Mouse (Mus musculus) liver, embryonic 15.5 days (tissue): ENCODE results near the gene Dyrk3. TPM values are rescaled to one million over a fixed set of nuclear protein-coding genes. Genes with fewer than 3 reads are reported as not detected.

Experiments
- ATAC-seq: fragments of 200-750 bp; cut with Nextera tagmentation; 2 replicates; pipeline ENCODE4 v1.8.0; 2017; ENCODE audit warnings: moderate number of reproducible peaks, mild to moderate bottlenecking, moderate library complexity; ENCODE audit not compliant: insufficient read depth
- H3K27ac ChIP-seq: fragments of 300-500 bp; sonication (generic); replicated peaks from 2 replicates; pipeline ENCODE4 v1.5.1; 2015; ENCODE audit warnings: mild to moderate bottlenecking, inconsistent platforms
- H3K27me3 ChIP-seq: fragments of 300-500 bp; sonication (generic); 2 replicates; pipeline ENCODE4 v1.6.1; 2015; ENCODE audit warnings: mild to moderate bottlenecking, inconsistent platforms
- H3K36me3 ChIP-seq: fragments of 300-500 bp; sonication (generic); replicated peaks from 2 replicates; pipeline ENCODE4 v1.6.1; 2015; ENCODE audit warnings: moderate library complexity, mild to moderate bottlenecking, inconsistent platforms
- H3K4me1 ChIP-seq: fragments of 300-500 bp; sonication (generic); replicated peaks from 2 replicates; pipeline ENCODE4 v1.6.1; 2015; ENCODE audit warnings: inconsistent platforms
- H3K4me2 ChIP-seq: fragments of 300-500 bp; sonication (generic); 2 replicates; pipeline ENCODE4 v1.6.1; 2015; ENCODE audit warnings: moderate library complexity, mild to moderate bottlenecking, inconsistent platforms
- H3K4me3 ChIP-seq: fragments of 300-500 bp; sonication (generic); replicated peaks from 2 replicates; pipeline ENCODE4 v1.5.1; 2015; ENCODE audit warnings: mild to moderate bottlenecking, inconsistent platforms
- H3K9ac ChIP-seq: fragments of 300-500 bp; sonication (generic); 2 replicates; pipeline ENCODE4 v1.6.1; 2015; ENCODE audit warnings: moderate library complexity, mild to moderate bottlenecking, inconsistent platforms
- H3K9me3 ChIP-seq: fragments of 300-500 bp; sonication (generic); replicated peaks from 2 replicates; pipeline ENCODE4 v1.6.1; 2016; ENCODE audit warnings: inconsistent platforms
- WGBS: fragments of 180-500 bp; shearing (Covaris S2); methylation state at CpG from one replicate; pipeline ENCODE4 v1.1.7; 2015; ENCODE audit warnings: mixed read lengths; ENCODE audit not compliant: insufficient replicate concordance; 5-methylcytosine and 5-hydroxymethylcytosine counted together
- polyA plus RNA-seq: library from polyadenylated mRNA; unstranded; fragments of >200 nt; fragmentation: Nextera tagmentation; extraction: Ambion mirVana; gene quantifications from 2 replicates; pipeline ENCODE4 v1.2.1, GENCODE M21; 2015

Gene Dyrk3
- polyA plus RNA-seq, 1 experiment from 2014 or later: 16.6 TPM

- Histone ChIP-seq H3K9ac (no peak overlapping the region), H3K4me1 (peaks cover 88% of the 10 kb centered on the region), H3K4me3 (no peak overlapping the region), H3K36me3 (no peaks in the 10 kb centered on the region), H3K9me3 (no peaks in the 10 kb centered on the region), H3K4me2 (no peak overlapping the region), H3K27me3 (peaks cover 23% of the 10 kb centered on the region), H3K27ac (no peak overlapping the region)
- no peak for ATAC-seq
- 49% methylated on average over 3 of the region's 3 CpGs for WGBS
Measured at GRCm38 (mm10) chr1:131092173-131092572, 46.0 kb downstream of the Dyrk3 start.

- no peak overlapping the region for H3K9ac ChIP-seq
- H3K9me3 ChIP-seq: no peaks in the 10 kb centered on the region
- H3K4me2 ChIP-seq: no peak overlapping the region
- ATAC-seq: no peak
- H3K27ac ChIP-seq: no peak overlapping the region
- H3K4me1 ChIP-seq: peaks cover 88% of the 10 kb centered on the region
- H3K27me3 ChIP-seq: peaks cover 16% of the 10 kb centered on the region
- no peak overlapping the region for H3K4me3 ChIP-seq
- WGBS: 69% methylated on average over 3 of the region's 3 CpGs
- no peaks in the 10 kb centered on the region for H3K36me3 ChIP-seq
Measured at GRCm38 (mm10) chr1:131091481-131091880, 46.7 kb downstream of the Dyrk3 start.

- Histone ChIP-seq H3K9me3 (no peaks in the 10 kb centered on the region), H3K36me3 (no peaks in the 10 kb centered on the region), H3K27me3 (peaks cover 10% of the 10 kb centered on the region; the same call in 1 of the 2 replicates), H3K27ac (no peak overlapping the region), H3K4me2 (no peak overlapping the region), H3K4me1 (peaks cover 88% of the 10 kb centered on the region), H3K9ac (no peak overlapping the region), H3K4me3 (no peak overlapping the region)
- no peak for ATAC-seq
- 55% methylated on average over 4 of the region's 4 CpGs for WGBS
Measured at GRCm38 (mm10) chr1:131090877-131091276, 47.3 kb downstream of the Dyrk3 start.

- H3K9ac ChIP-seq: no peak overlapping the region
- peak overlapping the region; percentile 38 for H3K4me2 ChIP-seq
- no peaks in the 10 kb centered on the region for H3K36me3 ChIP-seq
- H3K4me1 ChIP-seq: peaks cover 88% of the 10 kb centered on the region
- no peak for ATAC-seq
- peak overlapping the region; percentile 64 for H3K27ac ChIP-seq
- WGBS: 37% methylated on average over 5 of the region's 5 CpGs
- H3K9me3 ChIP-seq: no peaks in the 10 kb centered on the region
- peaks cover 4% of the 10 kb centered on the region; the same call in 1 of the 2 replicates for H3K27me3 ChIP-seq
- no peak overlapping the region for H3K4me3 ChIP-seq
Measured at GRCm38 (mm10) chr1:131090261-131090660, 47.9 kb downstream of the Dyrk3 start.

- WGBS: 33% methylated on average over 2 of the region's 2 CpGs
- H3K27ac ChIP-seq: peak overlapping the region; percentile 64
- H3K9ac ChIP-seq: no peak overlapping the region
- peak overlapping the region; percentile 38 for H3K4me2 ChIP-seq
- H3K9me3 ChIP-seq: no peaks in the 10 kb centered on the region
- no peak for ATAC-seq
- H3K36me3 ChIP-seq: no peaks in the 10 kb centered on the region
- no peak overlapping the region for H3K4me3 ChIP-seq
- H3K4me1 ChIP-seq: peaks cover 88% of the 10 kb centered on the region
- no peaks in the 10 kb centered on the region for H3K27me3 ChIP-seq
Measured at GRCm38 (mm10) chr1:131089525-131090127, 48.5 kb downstream of the Dyrk3 start.

- no peak overlapping the region for H3K9ac ChIP-seq
- H3K9me3 ChIP-seq: no peaks in the 10 kb centered on the region
- H3K27me3 ChIP-seq: no peaks in the 10 kb centered on the region
- no peak overlapping the region for H3K4me3 ChIP-seq
- no peaks in the 10 kb centered on the region for H3K36me3 ChIP-seq
- WGBS: 61% methylated on average over 11 of the region's 11 CpGs
- peaks cover 88% of the 10 kb centered on the region for H3K4me1 ChIP-seq
- no peak for ATAC-seq
- H3K27ac ChIP-seq: no peak overlapping the region
- H3K4me2 ChIP-seq: no peak overlapping the region
Measured at GRCm38 (mm10) chr1:131088547-131088946, 49.6 kb downstream of the Dyrk3 start.

- Histone ChIP-seq H3K36me3 (no peaks in the 10 kb centered on the region), H3K27me3 (no peaks in the 10 kb centered on the region), H3K4me1 (peaks cover 88% of the 10 kb centered on the region), H3K9me3 (no peaks in the 10 kb centered on the region), H3K4me2 (peak overlapping the region; percentile 0; the same call in 1 of the 2 replicates), H3K4me3 (no peak overlapping the region), H3K9ac (no peak overlapping the region), H3K27ac (peak overlapping the region; percentile 49)
- 44% methylated on average over 7 of the region's 7 CpGs for WGBS
- peak; percentile 20; the same call in 1 of the 2 replicates for ATAC-seq
Measured at GRCm38 (mm10) chr1:131086907-131087306, 51.2 kb downstream of the Dyrk3 start.

- H3K4me2 ChIP-seq: 0 out of 2 replicates have a peak overlapping the region, but pooled peaks have one; percentile 0
Measured at GRCm38 (mm10) chr1:131085957-131086739, 52.0 kb downstream of the Dyrk3 start.

GRCm38 (mm10) chr1:131085272-131085671, 52.9 kb downstream of the Dyrk3 start:
- H3K27me3 ChIP-seq: no peaks in the 10 kb centered on the region
- peaks cover 90% of the 10 kb centered on the region for H3K4me1 ChIP-seq
- no peak overlapping the region for H3K9ac ChIP-seq
- WGBS: 56% methylated on average over 3 of the region's 3 CpGs
- H3K27ac ChIP-seq: peak overlapping the region; percentile 24; the same call in 1 of the 2 replicates
- no peak overlapping the region for H3K4me2 ChIP-seq
- no peak overlapping the region for H3K4me3 ChIP-seq
- no peaks in the 10 kb centered on the region for H3K9me3 ChIP-seq
- H3K36me3 ChIP-seq: no peaks in the 10 kb centered on the region
- ATAC-seq: no peak

More at GRCm38 (mm10) chr1:131085957-131086739, 52.0 kb downstream of the Dyrk3 start:
- Histone ChIP-seq H3K9ac (no peak overlapping the region), H3K9me3 (no peaks in the 10 kb centered on the region), H3K4me3 (no peak overlapping the region), H3K27ac (peak overlapping the region; percentile 48), H3K4me1 (peaks cover 90% of the 10 kb centered on the region), H3K36me3 (no peaks in the 10 kb centered on the region), H3K27me3 (no peaks in the 10 kb centered on the region)
- 47% methylated on average over 4 of the region's 4 CpGs for WGBS
- ATAC-seq: no peak

GRCm38 (mm10) chr1:131084289-131084688, 53.9 kb downstream of the Dyrk3 start:
- peak; percentile 56 for ATAC-seq
- H3K36me3 ChIP-seq: no peaks in the 10 kb centered on the region
- H3K4me2 ChIP-seq: peak overlapping the region; percentile 38
- 12% methylated on average over 8 of the region's 8 CpGs for WGBS
- H3K9ac ChIP-seq: no peak overlapping the region
- H3K4me3 ChIP-seq: no peak overlapping the region
- no peaks in the 10 kb centered on the region for H3K27me3 ChIP-seq
- H3K27ac ChIP-seq: peak overlapping the region; percentile 80
- no peaks in the 10 kb centered on the region for H3K9me3 ChIP-seq
- H3K4me1 ChIP-seq: peaks cover 90% of the 10 kb centered on the region

GRCm38 (mm10) chr1:131083609-131084008, 54.5 kb downstream of the Dyrk3 start:
- peak overlapping the region; percentile 80 for H3K27ac ChIP-seq
- H3K9ac ChIP-seq: no peak overlapping the region
- H3K27me3 ChIP-seq: no peaks in the 10 kb centered on the region
- ATAC-seq: peak; percentile 65
- no peaks in the 10 kb centered on the region for H3K36me3 ChIP-seq
- WGBS: 39% methylated on average over 4 of the region's 4 CpGs
- H3K4me2 ChIP-seq: peak overlapping the region; percentile 36
- H3K4me1 ChIP-seq: peaks cover 91% of the 10 kb centered on the region
- no peak overlapping the region for H3K4me3 ChIP-seq
- no peaks in the 10 kb centered on the region for H3K9me3 ChIP-seq
